Mouse (Mus musculus) adrenal gland, postnatal 10 days (tissue): Measurements from ENCODE around the gene Phldb3. TPM values are rescaled to one million over a fixed set of nuclear protein-coding genes. Genes with fewer than 3 reads are reported as not detected.

Source experiments
- DNase-seq: peaks from one replicate; pipeline ENCODE4 v3.0.0; 2021; ENCODE audit warnings: mixed read lengths
- long read RNA-seq, 2 experiments: library from polyadenylated mRNA; stranded (forward); transcript quantifications; one replicate each; pipeline ENCODE4 v2.0.0; 2021
- total RNA-seq, 2 experiments: library from RNA; stranded (reverse); gene quantifications; 2 replicates each; pipeline ENCODE4 v1.2.3; 2021

Phldb3 gene
- total RNA-seq = 1 to 10 TPM; 3.6 TPM
- long read RNA-seq, experiment 1, partial matches to known transcripts = 0 of 1 reads
- long read RNA-seq, experiment 1, other reads (novel, unspliced or antisense) = 1 of 1 reads
- long read RNA-seq, experiment 2 = 0 reads

DNA sequence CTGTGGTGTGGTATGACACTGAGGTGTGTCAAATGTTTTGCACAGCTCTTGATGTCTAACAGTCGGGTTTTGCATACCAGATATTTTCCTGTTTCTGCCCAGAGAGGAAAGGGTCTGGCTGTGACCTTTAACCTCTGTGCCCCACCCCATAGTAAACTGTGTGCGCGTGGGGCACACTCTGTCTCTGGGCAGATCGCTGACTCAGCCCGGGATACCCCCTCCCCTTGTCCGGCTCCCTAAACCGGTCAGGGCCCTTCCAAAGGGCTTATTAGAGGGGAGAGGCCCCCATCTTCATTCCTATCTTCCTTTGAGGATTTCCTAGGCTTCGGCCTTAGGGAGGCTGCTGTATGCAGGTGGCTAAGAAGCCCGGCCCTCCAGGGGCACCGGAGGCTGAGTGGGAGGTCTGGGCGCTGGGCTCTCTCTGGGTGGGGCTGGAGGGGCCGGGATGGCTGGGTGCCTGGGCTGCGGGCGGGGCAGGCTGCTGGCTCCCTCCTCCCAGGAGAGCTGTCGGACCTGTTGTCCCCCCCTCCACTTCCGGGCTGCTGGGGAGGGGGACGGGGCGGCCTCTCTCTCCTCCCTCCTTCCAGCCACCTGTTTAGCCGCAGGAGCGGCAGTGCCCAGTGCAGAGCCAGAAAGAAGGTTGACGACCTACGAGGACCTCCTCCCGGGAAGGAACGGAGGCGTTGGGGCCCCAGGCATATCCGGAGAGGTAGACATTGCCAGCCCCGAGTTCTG is at the start of gene Phldb3:
Gene Phldb3, plus strand, starts transcription at position 620 of the 735 bp plus-strand sequence.
- DNase-seq = no peak

DNA sequence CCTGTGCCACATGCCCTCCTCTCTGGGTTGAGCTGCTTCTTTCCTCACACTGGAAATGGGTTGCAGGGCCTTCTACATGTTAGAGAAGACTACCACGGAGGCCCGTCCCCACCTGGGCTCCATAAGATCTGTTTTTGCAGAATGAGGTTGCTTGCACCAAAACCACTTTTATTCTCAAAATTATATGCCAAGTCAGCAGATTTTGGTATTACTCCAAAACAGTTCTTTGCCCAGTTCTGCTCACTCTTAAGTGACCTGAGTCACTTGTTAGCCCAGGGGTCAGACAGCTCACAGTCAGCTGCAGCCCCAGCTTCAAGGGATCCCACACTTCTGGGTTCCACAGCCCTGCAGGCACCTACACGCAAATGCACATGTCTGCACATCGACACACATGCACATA is 49.1 kb upstream of the Phldb3 start:
- no peak for DNase-seq

DNA sequence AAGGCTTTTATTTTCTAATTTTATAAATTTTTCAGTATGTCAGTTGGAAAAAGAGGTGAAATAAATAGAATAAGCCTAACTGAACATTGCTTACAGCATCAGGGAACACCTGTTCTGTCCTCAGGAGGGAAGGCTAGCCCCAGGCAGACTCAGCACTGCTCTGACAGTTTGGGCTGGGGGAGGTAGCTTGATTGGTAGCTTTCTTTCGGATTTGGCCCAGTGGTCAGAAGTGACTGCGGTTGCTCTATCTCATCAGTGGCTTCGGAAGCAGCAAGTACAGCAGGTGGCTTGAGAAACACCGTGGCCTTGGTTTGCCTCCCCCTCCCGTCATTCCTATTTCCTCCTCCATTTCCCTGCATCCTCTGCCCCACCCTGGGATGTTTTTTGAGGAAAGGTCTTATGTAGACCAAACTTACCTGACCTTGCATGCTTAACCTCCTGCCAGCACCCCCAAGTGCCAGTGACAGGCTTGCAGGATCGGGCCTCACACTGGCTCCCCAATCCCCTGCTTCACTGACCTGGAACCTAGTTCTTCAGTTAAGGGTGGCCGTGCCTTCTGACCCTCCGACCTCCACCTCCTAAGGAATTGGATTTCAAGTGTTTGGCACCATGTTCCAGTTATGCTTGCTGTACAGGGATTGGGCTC is 47.2 kb upstream of the Phldb3 start:
- DNase-seq = no peak

DNA sequence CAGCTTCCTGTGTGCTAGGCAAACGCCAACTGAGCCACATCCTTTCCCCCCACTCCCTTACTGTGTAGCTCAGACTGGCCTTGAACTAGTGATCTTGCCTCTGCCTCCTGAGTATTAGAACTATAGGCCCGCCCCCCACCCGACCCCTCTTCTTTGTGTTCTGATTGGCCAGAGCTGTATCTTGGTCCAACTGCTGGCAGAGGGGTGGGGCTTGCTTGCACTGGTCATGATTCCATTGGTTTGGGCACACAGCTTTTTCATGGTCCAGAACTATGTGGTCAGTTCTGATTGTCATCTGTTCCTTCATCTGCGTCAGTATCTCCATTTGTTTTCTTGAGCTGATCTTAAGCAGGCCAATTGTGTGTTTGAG is 46.7 kb upstream of the Phldb3 start:
- no peak for DNase-seq

DNA sequence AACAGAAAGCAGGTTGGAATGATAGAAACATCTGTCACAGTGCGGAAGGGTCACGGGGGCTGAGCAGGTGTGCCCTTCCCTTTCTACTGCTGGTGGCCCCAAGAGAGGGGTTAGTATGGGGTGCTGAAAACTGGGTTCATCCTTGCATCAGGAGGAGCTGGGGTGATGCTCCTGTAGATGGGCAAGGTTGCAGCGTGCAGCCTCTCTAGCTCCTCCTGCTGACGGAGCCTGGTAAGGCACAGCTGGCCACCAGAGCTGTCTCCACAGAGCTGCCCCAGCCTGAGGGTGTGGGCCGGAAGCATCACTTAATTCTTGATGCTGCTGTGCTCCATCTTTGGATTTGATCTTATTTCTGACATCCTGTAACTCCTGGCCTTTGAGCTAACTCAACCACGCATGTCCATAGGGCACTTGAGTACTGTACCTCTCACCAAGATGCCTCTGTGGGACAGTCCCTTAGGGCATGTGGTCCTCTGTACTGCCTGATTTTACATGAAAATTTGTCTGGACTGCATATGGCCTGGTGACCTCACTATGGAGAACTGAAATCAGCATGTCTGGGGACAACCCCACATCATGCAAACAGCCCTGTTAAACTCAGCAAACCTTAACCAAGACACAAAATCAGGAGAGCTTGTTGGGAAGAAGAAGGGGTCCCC is 45.8 kb upstream of the Phldb3 start:
- DNase-seq = peak; percentile 88

DNA sequence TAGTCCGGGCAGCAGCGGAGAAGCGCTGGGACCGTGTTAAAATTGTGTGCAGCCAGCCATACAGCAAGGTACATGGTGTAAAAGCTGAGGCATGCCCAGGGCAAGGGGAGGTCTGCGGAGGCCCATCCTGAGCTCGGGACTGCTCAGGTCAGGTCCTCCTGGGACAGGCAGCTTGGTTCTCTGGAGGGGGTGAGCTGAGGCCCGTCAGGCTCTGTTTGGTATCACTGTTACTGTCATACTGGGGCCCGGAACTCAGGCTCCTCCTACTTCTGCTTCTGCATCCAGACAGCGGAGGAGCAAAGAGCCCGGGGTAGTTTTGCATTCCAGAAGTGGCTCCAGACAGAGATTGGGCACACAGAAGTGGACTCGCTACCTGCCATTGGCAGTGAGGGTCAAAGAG is 44.9 kb upstream of the Phldb3 start:
- no peak for DNase-seq

DNA sequence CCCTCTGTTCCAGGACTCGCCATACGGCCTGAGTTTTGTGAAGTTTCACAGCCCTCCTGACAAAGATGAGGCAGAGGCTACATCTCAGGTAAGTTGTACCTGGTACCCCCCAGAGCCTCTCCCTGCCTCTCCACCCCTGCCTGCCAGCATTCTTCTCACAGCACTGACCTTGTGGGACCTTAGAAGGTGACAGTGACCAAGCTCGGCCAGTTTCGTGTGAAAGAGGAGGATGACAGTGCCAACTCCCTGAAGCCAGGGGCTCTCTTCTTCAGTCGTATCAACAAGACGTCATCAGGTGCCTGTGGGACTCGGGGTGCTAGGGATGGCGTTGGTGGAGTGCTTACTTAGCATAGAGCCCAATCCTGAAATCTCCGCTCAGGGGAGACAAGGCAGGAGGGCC is 44.4 kb upstream of the Phldb3 start:
- no peak for DNase-seq

DNA sequence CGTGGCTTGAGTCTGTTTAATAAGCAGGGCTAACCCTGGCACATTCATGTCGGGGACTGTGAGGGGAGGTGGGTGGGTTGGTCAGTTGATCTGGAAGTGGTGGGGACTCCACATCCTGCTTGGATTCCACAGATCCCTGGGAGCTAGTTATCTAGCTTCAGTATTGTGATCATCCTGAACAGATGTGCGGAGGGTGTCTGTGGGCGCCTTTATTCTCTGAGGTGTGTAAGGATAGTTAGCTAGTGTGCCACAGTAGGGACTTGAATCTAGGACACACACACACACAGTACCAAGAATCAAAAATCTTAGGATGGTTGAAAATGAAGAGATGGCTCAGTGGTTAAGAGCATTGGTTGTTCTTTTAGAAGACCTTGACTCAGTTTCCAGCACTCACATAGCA is 42.1 kb upstream of the Phldb3 start:
- DNase-seq = no peak

DNA sequence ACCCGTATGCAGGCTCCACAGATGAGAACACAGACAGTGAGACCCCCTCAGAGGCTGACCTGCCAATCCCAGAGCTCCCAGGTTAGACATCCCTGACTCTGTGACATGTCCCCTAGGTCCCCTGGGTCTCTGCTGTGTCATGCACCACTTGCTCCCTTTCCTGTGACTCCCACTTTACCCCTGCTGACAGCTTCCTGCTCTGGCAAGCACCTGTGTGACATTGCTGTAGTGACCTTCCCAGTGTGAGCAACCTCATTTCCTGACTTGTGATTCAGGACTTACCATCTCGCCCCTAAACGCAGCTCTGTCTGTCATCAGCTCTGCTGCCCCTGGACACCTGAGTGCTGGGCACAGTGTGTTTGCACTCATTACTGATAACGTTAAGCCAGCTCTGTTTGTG is 39.5 kb upstream of the Phldb3 start:
- no peak for DNase-seq

DNA sequence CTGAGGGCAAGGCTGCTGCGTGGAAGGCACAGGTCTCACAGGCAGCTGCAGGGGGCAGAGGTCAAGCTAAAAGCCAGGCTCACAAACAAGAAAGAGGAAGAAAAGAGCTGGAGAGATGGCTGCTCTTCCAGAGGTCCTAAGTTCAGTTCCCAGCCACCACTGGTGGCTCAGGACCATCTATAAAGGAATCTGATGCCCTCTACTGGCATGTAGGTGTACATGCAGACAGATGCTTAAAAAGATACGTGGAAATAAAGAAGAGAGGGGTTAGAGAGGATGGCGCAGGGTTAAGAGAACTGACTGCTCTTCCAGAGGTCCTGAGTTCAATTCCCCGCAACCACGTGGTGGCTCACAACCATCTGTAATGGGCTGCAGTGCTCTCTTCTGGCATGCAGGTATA is 38.1 kb upstream of the Phldb3 start:
- no peak for DNase-seq

DNA sequence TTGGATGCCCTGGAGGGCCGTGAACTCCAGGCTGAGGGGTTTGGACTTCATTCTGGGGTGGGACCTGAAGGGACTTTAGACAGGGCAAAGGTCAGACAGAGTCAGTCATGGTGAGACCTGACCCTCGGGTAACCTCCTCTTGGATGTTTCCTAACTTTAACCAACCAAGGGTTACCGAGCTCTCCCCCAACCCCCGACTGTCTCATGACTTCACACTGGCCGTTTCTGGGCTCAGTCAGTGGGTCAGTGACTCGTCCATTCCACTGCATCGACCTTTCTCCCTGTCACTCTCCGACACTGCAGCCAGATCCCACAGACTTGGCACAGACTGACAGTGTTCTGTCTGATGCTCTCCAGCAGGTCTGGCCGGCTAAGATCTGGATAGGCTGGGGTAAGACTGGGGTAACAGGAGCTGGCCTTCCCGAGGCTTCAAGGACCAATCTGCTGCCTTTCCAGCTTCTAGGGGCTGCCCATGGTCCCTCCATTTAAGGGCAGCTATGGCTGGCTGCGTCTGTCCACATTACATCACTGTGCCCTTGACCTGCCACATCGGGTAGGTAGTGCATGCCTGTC is 36.3 kb upstream of the Phldb3 start:
- DNase-seq = no peak

DNA sequence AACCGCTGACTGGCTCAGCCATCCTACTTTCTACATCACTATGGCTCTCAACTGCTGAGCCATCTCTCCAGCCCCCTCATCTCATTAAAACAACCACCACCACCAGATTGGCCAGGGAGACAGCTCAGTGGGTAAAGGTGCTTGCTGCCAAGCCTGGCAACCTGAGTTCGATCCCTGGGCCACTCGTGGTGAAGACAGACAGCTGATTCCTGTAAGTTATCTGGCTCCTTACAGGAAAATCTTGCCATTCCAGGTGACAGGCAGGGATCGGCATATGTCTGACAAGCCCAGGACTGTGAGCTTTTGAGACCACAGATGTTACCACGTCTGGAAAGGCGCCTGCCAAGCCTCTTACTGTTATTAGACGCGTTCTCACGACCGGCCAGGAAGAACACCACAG is 32.8 kb upstream of the Phldb3 start:
- no peak for DNase-seq

DNA sequence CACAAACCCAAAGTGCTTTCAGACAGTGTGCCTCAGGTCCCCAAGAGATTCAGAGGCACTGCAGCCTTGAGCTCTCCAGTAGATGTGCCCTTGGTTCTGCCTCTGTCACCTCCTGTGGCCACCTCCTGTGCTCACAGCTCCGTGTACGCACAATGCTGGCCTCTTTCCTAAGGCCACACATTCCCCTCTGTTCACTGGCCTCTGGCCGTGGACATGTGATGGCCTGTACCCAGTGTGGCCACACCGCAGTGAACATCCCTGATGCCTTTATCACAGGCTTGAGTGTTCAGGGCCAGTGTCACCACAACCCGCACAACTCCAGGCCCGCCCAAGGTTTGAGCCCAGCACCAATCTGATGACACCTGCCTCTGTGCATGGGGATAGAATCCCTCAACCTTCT is 25.7 kb upstream of the Phldb3 start:
- DNase-seq = peak; percentile 39

DNA sequence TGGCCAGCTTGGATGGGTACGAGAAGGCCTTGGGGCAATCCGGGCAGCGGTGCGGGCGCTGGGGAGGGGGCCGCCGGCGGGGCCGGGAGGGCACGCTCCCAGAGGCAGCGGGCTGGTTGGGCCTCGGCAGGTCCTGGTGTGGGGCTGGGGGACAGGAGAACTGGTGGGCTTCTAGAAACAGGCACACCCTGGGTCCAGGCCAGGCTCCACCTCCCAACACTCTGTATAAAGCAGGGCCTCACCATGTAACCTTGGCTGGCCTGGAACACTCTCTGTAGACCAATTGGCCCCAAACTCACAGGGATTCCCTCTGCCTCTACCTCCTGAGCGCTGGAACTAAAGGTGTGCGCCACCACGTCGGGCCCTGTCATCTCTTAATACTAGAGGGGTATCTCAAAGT is 24.6 kb upstream of the Phldb3 start:
- DNase-seq = no peak

DNA sequence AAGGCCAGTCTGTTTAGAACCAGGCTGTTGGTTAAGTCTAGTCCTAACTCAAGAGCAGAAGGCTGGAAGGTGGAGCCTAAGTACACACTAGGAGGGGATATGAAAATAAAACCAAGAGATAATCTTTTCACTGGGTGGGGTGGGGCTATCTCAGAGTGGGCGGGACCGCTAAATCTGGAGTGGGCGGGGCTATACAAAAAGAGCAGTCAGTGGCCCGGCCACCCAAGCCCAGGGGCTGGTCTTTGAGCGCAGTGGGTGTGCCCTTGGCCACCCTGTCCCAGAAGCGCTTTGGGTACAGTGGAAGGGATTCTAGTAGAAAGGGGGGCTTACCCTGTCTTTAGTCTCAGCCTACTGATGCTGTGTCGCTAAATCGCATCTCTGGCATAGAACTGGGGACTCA is 23.7 kb upstream of the Phldb3 start:
- DNase-seq = no peak

DNA sequence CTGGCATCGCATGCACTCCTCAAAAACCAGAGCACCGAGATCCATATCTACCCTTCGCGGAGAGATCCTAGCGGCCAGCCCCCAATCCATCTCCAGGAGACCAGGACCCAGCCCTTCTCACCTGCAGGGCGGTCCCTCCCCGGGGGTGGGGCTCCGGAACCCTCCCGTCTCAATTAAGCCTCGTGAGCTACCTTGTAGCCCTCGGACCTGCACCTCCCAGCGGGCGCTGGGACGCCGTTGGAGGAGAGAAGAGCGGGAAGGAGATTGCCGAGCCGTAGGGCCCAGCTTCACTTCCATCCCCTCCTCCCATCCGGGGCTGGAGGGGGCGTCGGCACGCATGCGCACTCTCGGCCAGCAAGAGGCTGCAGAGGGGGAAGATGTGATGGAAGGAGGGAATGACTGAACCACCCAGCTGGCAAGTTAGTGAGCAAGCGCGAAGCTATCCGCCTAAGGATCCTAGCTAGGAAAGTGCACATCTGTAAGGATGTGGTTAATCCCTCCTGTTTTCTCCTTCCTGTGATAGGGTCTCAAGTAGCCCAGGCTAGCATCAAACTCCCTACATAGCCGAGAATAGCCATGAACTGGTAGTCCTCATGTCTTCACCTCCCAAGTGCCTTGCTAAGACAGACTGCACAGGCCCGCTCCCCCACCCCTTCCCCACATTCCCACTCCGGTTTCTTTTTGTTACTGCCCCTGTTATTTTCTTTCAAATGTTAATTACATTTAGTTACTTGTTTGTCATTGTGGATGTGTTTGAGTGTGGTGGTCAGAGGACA is 23.0 kb upstream of the Phldb3 start, which contains the start of the genes Ethe1 and Zfp575:
Gene Ethe1, plus strand, starts transcription at position 214 of the 776 bp plus-strand sequence.
Gene Zfp575, minus strand, starts transcription at position 312 of the 776 bp plus-strand sequence.
- peak; percentile 61 for DNase-seq

DNA sequence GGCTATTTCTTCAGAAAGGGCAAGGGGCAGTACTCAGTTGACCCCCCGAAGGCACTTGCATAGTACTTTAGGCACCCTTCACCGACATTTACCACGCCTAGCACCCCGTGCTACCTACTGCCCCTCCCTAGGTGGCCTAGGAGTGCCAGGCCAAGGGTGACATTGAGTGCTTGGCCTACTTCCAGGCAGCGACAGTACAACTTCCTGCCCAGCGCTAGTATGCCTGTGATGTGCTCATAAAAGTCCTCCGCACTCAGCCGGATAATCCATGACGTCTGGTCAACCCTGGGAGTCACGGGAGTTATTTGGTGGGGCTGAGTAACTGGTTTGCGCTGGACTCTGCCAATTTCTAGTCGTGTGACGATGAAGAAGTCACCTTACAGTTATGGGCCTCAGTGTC is 22.2 kb upstream of the Phldb3 start:
- DNase-seq = peak; percentile 79

DNA sequence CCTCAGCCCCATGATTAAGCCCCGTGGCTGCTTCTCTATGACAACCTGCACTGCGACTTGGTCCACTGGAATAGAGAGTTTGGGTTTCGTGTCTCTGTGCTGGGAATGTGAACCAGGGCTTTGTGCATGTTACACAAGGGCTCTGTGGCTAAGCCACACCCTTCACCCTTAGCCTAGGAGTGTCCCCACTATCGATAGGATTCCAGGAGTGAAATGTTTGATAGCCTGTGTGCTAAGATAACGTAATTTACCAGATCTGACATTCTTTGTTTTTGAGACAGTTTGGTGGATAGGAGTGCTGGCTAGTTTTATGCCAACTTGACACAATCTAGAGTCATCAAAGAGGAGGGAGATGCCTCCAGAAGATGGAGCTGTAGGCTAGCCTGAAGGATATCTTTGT is 18.8 kb upstream of the Phldb3 start:
- no peak for DNase-seq

DNA sequence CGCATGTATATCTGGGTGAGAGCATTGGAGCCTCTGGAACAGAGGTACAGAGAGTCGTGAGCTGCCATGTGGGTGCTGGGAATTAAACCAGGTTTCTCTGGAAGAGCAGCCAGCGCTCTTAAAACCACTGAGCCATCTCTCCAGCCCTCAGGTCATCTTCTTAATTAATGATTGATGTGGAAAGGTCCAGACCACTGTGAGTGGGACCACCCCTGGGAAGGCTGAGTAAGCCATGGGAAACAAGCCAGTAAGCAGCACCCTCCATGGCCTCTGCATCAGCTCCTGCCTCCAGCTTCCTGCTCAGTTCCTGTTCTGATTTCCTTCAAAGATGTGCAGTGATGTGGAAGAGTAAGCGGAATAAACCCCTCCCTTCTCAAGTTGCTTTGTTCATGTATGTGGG is 18.4 kb upstream of the Phldb3 start:
- no peak for DNase-seq

DNA sequence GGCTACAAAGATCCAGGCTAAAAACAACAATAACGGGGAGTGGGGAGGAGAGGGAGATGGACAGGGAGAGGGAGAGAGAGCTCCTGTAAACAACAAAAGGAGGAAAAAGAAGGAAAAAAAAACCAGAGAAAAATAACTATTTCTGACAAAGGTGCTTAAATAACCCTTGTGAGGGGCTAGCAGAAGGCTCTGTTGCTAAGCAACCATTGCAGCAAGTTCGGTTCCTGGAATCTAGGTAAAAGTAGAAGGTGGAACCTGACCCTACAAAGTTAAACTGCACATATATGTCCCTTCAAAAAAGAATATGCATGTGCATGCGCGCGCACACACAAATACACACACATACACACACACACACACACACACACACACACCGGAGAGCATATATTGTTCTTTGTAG is 17.8 kb upstream of the Phldb3 start:
- DNase-seq = no peak

DNA sequence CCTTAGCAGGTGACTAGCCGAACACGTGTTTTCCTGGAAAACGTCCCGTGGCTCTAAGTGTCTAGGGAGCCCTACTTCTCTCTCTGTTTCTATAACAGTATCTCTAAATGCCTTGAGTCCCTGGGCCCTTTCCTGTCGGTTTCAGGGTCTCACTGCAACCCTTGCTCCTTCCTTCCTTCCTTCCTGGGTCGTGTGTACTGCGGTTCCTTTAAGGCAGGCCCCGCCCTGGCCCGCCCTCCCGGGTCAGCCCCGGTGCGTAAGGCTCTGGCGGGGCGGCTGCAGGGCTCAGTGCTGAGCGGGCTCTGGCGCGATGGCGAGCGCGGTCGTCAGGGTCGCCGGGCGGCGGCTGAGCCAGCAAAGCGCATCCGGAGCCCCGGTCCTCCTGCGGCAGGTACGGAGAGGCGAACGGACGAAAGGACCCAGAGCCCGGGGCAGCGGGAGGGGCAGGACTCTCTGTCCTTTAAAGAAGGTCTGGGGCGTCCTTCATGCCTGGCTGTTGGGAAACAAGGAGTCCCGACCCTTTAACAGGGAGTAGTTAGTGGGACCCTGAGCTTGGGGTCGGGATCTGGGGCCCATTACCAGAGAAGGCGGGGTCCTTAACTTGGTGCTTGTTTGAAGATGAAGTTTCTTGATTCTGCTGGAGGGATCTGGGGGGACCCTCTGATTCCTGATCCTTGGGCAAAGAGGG is 16.8 kb upstream of the Phldb3 start:
- DNase-seq = peak; percentile 90
